Mouse (Mus musculus) midbrain, embryonic 14.5 days (tissue): Measurements from ENCODE around the gene Rsbn1l. TPM values are rescaled to one million over a fixed set of nuclear protein-coding genes. Genes with fewer than 3 reads are reported as not detected.

Experiments
- ATAC-seq: fragments of 200-750 bp; cut with Nextera tagmentation; 2 replicates; pipeline ENCODE4 v1.8.0; 2017; ENCODE audit warnings: moderate number of reproducible peaks, moderate library complexity; ENCODE audit not compliant: low FRiP score, low TSS enrichment
- DNase-seq: peaks from one replicate; pipeline ENCODE4 v3.0.0-alpha.2; 2015
- H3K27ac ChIP-seq: fragments of 300-500 bp; sonication (generic); replicated peaks from 2 replicates; pipeline ENCODE4 v1.5.1; 2014; ENCODE audit warnings: mild to moderate bottlenecking, low read depth, low read length, moderate library complexity
- H3K27me3 ChIP-seq: fragments of 300-500 bp; sonication (generic); 2 replicates; pipeline ENCODE4 v1.6.1; 2014; ENCODE audit warnings: low read length, control low read depth, mixed read lengths; ENCODE audit not compliant: control insufficient read depth, insufficient read depth
- H3K36me3 ChIP-seq: fragments of 300-500 bp; sonication (generic); 2 replicates; pipeline ENCODE4 v1.6.1; 2014; ENCODE audit warnings: low read length, control low read depth; ENCODE audit not compliant: control insufficient read depth, insufficient read depth
- H3K4me1 ChIP-seq: fragments of 300-500 bp; sonication (generic); 2 replicates; pipeline ENCODE4 v1.6.1; 2014; ENCODE audit warnings: mild to moderate bottlenecking, antibody characterized with exemption, low read length, control low read depth; ENCODE audit not compliant: control insufficient read depth, insufficient read depth
- H3K4me2 ChIP-seq: fragments of 300-500 bp; sonication (generic); 2 replicates; pipeline ENCODE4 v1.6.1; 2014; ENCODE audit warnings: mild to moderate bottlenecking, low read length, moderate library complexity
- H3K4me3 ChIP-seq: fragments of 300-500 bp; sonication (generic); replicated peaks from 2 replicates; pipeline ENCODE4 v1.5.1; 2014; ENCODE audit warnings: low read depth, low read length
- H3K9ac ChIP-seq: fragments of 300-500 bp; sonication (generic); replicated peaks from 2 replicates; pipeline ENCODE4 v1.6.1; 2014; ENCODE audit warnings: mild to moderate bottlenecking, low read length, moderate library complexity
- H3K9me3 ChIP-seq: fragments of 300-500 bp; sonication (generic); 2 replicates; pipeline ENCODE4 v1.6.1; 2016; ENCODE audit warnings: low read length, control low read depth, mixed read lengths; ENCODE audit not compliant: control insufficient read depth
- WGBS: fragments of 180-500 bp; shearing (Covaris S2); extraction: QIAGEN DNeasy Blood & Tissue Kit; methylation state at CpG from one replicate; pipeline ENCODE4 v1.1.7; 2014; 5-methylcytosine and 5-hydroxymethylcytosine counted together
- polyA plus RNA-seq: library from polyadenylated mRNA; unstranded; fragments of >200 nt; fragmentation: Nextera tagmentation; extraction: Ambion mirVana; gene quantifications from 2 replicates; pipeline ENCODE4 v1.2.1, GENCODE M21; 2014

The Rsbn1l gene
- polyA plus RNA-seq, 1 experiment from 2014 or later: 5.7 TPM

- Histone ChIP-seq H3K27ac (no peak overlapping the region), H3K36me3 (no peaks in the 10 kb centered on the region), H3K4me1 (no peaks in the 10 kb centered on the region), H3K9me3 (no peaks in the 10 kb centered on the region), H3K27me3 (no peaks in the 10 kb centered on the region), H3K4me3 (no peak overlapping the region), H3K9ac (no peak overlapping the region), H3K4me2 (no peak overlapping the region)
- DNase-seq (no peak), ATAC-seq (no peak)
- 100% methylated on average over 1 of the region's 1 CpGs for WGBS
Observed at GRCm38 (mm10) chr5:20873146-20873545, 83.1 kb downstream of the Rsbn1l start.

GRCm38 (mm10) chr5:20865193-20865755, 90.9 kb downstream of the Rsbn1l start:
- Histone ChIP-seq H3K9ac (no peak overlapping the region), H3K4me3 (no peak overlapping the region), H3K4me2 (no peak overlapping the region), H3K36me3 (no peaks in the 10 kb centered on the region), H3K9me3 (no peaks in the 10 kb centered on the region), H3K4me1 (no peaks in the 10 kb centered on the region), H3K27ac (no peak overlapping the region), H3K27me3 (no peaks in the 10 kb centered on the region)
- DNase-seq: no peak
- 92% methylated on average over 2 of the region's 2 CpGs for WGBS
- no peak for ATAC-seq

DNA sequence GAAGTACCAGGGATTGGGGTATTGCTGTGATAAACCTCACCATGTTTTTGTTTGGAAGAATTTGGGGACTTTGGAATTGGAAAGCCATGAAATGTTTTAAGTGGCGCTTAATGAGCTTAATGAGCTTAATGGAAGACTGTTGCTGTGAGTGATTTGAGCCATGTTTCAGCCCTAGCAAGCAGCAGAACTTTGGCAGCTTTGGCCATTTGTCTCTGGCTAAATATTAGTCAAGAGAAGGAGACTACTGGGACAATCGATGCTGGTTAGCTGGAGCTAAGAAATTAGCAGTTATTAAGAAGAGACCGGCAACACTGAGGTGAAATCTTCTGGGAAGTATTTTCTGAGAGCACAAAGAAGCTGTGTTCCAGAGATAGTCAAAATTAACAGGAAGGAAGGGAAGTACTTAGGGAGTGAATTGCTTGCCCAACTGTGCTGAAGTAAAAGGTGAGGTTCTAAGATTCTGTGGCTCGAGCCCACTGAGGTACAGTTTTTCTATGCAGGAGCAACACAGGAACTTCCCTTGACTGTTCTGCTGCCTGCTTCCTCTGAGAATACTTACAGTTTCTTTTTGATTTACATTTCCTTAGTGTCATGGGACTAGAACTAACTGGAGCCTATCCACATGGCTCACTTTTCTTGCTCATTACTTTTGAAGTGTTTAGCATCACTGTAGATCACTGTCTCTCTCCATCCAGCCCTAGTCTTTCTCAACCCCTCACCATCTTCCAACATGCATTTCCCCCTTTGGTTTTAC, 91.8 kb downstream of the Rsbn1l start:
- H3K9ac ChIP-seq: no peak overlapping the region
- no peak for ATAC-seq
- WGBS: 91% methylated on average over 4 of the region's 4 CpGs
- no peaks in the 10 kb centered on the region for H3K27me3 ChIP-seq
- H3K27ac ChIP-seq: no peak overlapping the region
- no peak overlapping the region for H3K4me3 ChIP-seq
- H3K9me3 ChIP-seq: no peaks in the 10 kb centered on the region
- no peak for DNase-seq
- H3K36me3 ChIP-seq: no peaks in the 10 kb centered on the region
- no peak overlapping the region for H3K4me2 ChIP-seq
- H3K4me1 ChIP-seq: no peaks in the 10 kb centered on the region

GRCm38 (mm10) chr5:20861901-20862300, 94.3 kb downstream of the Rsbn1l start:
- no peak for ATAC-seq
- no peak overlapping the region for H3K27ac ChIP-seq
- no peaks in the 10 kb centered on the region for H3K27me3 ChIP-seq
- no peak for DNase-seq
- no peaks in the 10 kb centered on the region for H3K4me1 ChIP-seq
- WGBS: 97% methylated on average over 2 of the region's 2 CpGs
- no peaks in the 10 kb centered on the region for H3K36me3 ChIP-seq
- H3K9ac ChIP-seq: no peak overlapping the region
- H3K9me3 ChIP-seq: no peaks in the 10 kb centered on the region
- H3K4me2 ChIP-seq: no peak overlapping the region
- no peak overlapping the region for H3K4me3 ChIP-seq

DNA sequence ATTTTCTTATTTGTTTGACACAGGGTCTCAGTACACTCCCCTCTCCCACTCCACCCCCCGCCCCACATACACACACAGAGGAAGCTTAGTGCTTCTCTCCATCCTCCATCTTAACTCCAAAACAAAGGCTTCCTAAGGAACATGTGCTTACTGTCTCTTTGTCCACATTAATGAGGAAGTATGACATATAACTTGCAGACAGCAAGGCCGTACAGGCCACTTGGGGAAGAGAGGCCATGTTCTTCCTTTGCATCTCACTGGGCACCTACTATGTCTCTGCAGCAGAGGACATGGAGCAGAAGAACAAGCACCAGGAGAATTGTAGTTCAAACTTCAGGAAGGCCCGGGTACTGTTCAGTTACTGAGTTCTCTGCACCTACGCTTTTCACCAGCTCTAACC, 95.6 kb downstream of the Rsbn1l start:
- no peaks in the 10 kb centered on the region for H3K4me1 ChIP-seq
- DNase-seq (no peak), ATAC-seq (no peak)
- H3K9me3 ChIP-seq: no peaks in the 10 kb centered on the region
- no peak overlapping the region for H3K4me2 ChIP-seq
- H3K27me3 ChIP-seq: no peaks in the 10 kb centered on the region
- H3K36me3 ChIP-seq: no peaks in the 10 kb centered on the region
- no peak overlapping the region for H3K4me3 ChIP-seq
- no peak overlapping the region for H3K27ac ChIP-seq
- WGBS: 95% methylated on average over 4 of the region's 4 CpGs
- no peak overlapping the region for H3K9ac ChIP-seq

DNA sequence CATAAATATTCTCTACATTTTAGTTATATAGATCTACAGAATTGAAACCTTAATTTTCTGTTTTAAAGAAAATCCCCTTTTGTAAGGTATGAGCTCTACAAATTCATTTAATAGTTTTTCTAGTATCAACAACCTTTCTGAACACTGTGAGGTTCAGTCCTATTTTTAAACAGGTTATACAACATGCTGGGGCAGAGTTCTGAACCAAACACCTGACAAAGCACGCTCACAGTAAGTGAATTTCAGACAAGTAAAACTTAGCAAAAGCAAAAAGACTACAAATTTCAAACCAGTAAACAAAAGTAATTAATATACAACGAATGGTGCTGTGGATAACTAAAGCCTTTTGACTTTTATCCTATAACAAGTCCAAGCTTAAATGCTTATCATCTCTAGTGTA, 97.8 kb downstream of the Rsbn1l start:
- no peak for ATAC-seq
- Histone ChIP-seq H3K9ac (no peak overlapping the region), H3K27me3 (no peaks in the 10 kb centered on the region), H3K4me3 (no peak overlapping the region), H3K9me3 (no peaks in the 10 kb centered on the region), H3K4me2 (no peak overlapping the region), H3K4me1 (no peaks in the 10 kb centered on the region), H3K36me3 (no peaks in the 10 kb centered on the region), H3K27ac (no peak overlapping the region)
- DNase-seq: no peak
- 95% methylated on average over 2 of the region's 2 CpGs for WGBS

- Histone ChIP-seq H3K36me3 (no peaks in the 10 kb centered on the region), H3K9ac (no peak overlapping the region), H3K27ac (no peak overlapping the region), H3K27me3 (no peaks in the 10 kb centered on the region), H3K4me3 (no peak overlapping the region), H3K4me1 (no peaks in the 10 kb centered on the region), H3K4me2 (no peak overlapping the region), H3K9me3 (no peaks in the 10 kb centered on the region)
- 94% methylated on average over 4 of the region's 4 CpGs for WGBS
- no peak for DNase-seq
- no peak for ATAC-seq
Observed at GRCm38 (mm10) chr5:20855066-20855465, 101.1 kb downstream of the Rsbn1l start.

- Histone ChIP-seq H3K4me2 (no peak overlapping the region), H3K9me3 (no peaks in the 10 kb centered on the region), H3K27ac (no peak overlapping the region), H3K27me3 (no peaks in the 10 kb centered on the region), H3K4me3 (no peak overlapping the region), H3K4me1 (no peaks in the 10 kb centered on the region), H3K36me3 (no peaks in the 10 kb centered on the region), H3K9ac (no peak overlapping the region)
- WGBS: 100% methylated on average over 2 of the region's 2 CpGs
- DNase-seq: no peak
- no peak for ATAC-seq
Observed at GRCm38 (mm10) chr5:20847010-20847409, 109.2 kb downstream of the Rsbn1l start.

DNA sequence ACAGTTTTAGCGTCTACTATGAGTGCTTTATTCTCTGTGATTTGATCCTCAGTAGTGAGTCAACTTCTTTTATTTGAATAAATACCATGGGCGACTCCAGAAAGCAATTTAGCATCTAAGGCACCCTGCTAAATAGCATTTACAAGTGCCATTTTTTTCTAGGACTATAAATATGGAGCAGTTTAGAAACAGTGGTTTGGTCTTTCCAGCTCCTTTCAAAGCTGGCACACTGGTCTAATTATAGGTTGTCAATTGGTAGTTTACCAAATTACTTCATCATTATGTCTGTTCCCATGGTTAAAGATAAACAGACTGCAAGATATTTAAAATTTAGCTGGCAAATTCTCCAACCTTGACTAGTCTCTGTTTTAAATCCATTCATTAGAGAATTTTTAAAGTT, 112.4 kb downstream of the Rsbn1l start:
- Histone ChIP-seq H3K9ac (no peak overlapping the region), H3K36me3 (no peaks in the 10 kb centered on the region), H3K9me3 (no peaks in the 10 kb centered on the region), H3K4me3 (no peak overlapping the region), H3K27me3 (no peaks in the 10 kb centered on the region), H3K27ac (no peak overlapping the region), H3K4me2 (no peak overlapping the region), H3K4me1 (no peaks in the 10 kb centered on the region)
- 81% methylated on average over 2 of the region's 2 CpGs for WGBS
- ATAC-seq (no peak), DNase-seq (no peak)
